Mouse (Mus musculus) embryonic facial prominence, embryonic 12.5 days (tissue): ENCODE measurements around the gene Caskin1. TPM values are rescaled to one million over a fixed set of nuclear protein-coding genes. Genes with fewer than 3 reads are reported as not detected.

ENCODE experiments used
- ATAC-seq: fragments of 200-750 bp; cut with Nextera tagmentation; 2 replicates; pipeline ENCODE4 v1.8.0; 2017; ENCODE audit not compliant: insufficient number of reproducible peaks, insufficient read depth, low FRiP score, low TSS enrichment
- H3K27ac ChIP-seq: fragments of 300-500 bp; sonication (generic); 2 replicates; pipeline ENCODE4 v1.5.1; 2016; ENCODE audit warnings: mild to moderate bottlenecking
- H3K27me3 ChIP-seq: fragments of 300-500 bp; sonication (generic); 2 replicates; pipeline ENCODE4 v1.6.1; 2016; ENCODE audit warnings: mild to moderate bottlenecking, moderate library complexity
- H3K36me3 ChIP-seq: fragments of 300-500 bp; sonication (generic); 2 replicates; pipeline ENCODE4 v1.6.1; 2016; ENCODE audit warnings: mild to moderate bottlenecking
- H3K4me1 ChIP-seq: fragments of 300-500 bp; sonication (generic); 2 replicates; pipeline ENCODE4 v1.6.1; 2016
- H3K4me2 ChIP-seq: fragments of 300-500 bp; sonication (generic); replicated peaks from 2 replicates; pipeline ENCODE4 v1.6.1; 2016; ENCODE audit warnings: mild to moderate bottlenecking, moderate library complexity
- H3K4me3 ChIP-seq: fragments of 300-500 bp; sonication (generic); 2 replicates; pipeline ENCODE4 v1.5.1; 2016; ENCODE audit warnings: mild to moderate bottlenecking
- H3K9ac ChIP-seq: fragments of 300-500 bp; sonication (generic); 2 replicates; pipeline ENCODE4 v1.6.1; 2016; ENCODE audit warnings: mild to moderate bottlenecking, moderate library complexity
- H3K9me3 ChIP-seq: fragments of 300-500 bp; sonication (generic); 2 replicates; pipeline ENCODE4 v1.6.1; 2016; ENCODE audit warnings: mild to moderate bottlenecking, moderate library complexity
- WGBS: fragments of 180-500 bp; shearing (Covaris S2); methylation state at CpG from one replicate; pipeline ENCODE4 v1.1.7; 2016; 5-methylcytosine and 5-hydroxymethylcytosine counted together
- polyA plus RNA-seq: library from polyadenylated mRNA; unstranded; fragments of >200 nt; fragmentation: Nextera tagmentation; extraction: Ambion mirVana; gene quantifications from 2 replicates; pipeline ENCODE4 v1.2.1, GENCODE M21; 2016

Caskin1 gene
- polyA plus RNA-seq, 1 experiment from 2014 or later, result 7.5 TPM

DNA sequence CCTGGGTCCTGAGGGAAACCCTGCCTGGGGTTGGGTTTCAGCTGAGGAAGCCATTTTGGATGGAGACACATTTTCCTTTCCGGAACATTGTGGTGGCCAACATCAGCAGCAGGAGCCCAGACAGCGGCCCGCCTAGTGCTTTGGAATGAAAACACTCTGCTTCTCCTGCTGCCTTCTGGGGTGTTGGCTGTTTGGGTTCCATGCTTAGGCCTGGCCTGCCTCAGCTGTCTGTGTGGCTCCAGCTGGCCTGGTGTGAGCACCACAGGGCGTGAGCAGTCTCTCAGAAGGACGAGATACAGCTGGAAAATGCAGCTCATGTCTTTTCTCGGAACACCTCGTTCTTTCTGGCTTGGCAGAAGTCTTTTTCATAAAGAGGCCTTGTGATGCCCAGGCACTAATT lies 68.7 kb downstream of the Caskin1 start:
- no peak overlapping the region for H3K27ac ChIP-seq
- 85% methylated on average over 7 of the region's 7 CpGs for WGBS
- H3K27me3 ChIP-seq, result no peaks in the 10 kb centered on the region
- H3K9me3 ChIP-seq, result no peaks in the 10 kb centered on the region
- H3K4me3 ChIP-seq, result no peak overlapping the region
- no peak for ATAC-seq
- H3K4me2 ChIP-seq, result no peak overlapping the region
- H3K9ac ChIP-seq, result no peak overlapping the region
- H3K4me1 ChIP-seq, result peaks cover 19% of the 10 kb centered on the region
- peaks cover 5% of the 10 kb centered on the region; the same call in 1 of the 2 replicates for H3K36me3 ChIP-seq

Other genes with a start within 250 kb of the Caskin1 start
- 78.2 and 85.3 TPM in 2 replicates for gene Ccnf, start 237.1 kb upstream of the Caskin1 start, polyA plus RNA-seq
- gene Abca17, start 137.5 kb upstream of the Caskin1 start, polyA plus RNA-seq, result 0.23 TPM in 1 of 2 replicates, not detected in the other
- gene Abca3, start 136.7 kb upstream of the Caskin1 start, polyA plus RNA-seq, result 7.8 and 9.6 TPM in 2 replicates
- gene Rnps1, start 74.0 kb upstream of the Caskin1 start, polyA plus RNA-seq, result 336 and 351 TPM in 2 replicates
- gene Eci1, start 62.0 kb upstream of the Caskin1 start, polyA plus RNA-seq, result 77.3 and 82.3 TPM in 2 replicates
- 3.2 and 3.6 TPM in 2 replicates for gene Dnase1l2, start 45.5 kb upstream of the Caskin1 start, polyA plus RNA-seq
- gene E4f1, start 18.3 kb upstream of the Caskin1 start, polyA plus RNA-seq, result 38.4 and 43.2 TPM in 2 replicates
- 52.3 and 54.9 TPM in 2 replicates for gene Pgp, start 18.2 kb upstream of the Caskin1 start, polyA plus RNA-seq
- gene Bricd5, start 14.7 kb upstream of the Caskin1 start, polyA plus RNA-seq, result 1.7 TPM in 1 of 2 replicates, not detected in the other
- gene Mlst8, start 9.5 kb upstream of the Caskin1 start, polyA plus RNA-seq, result 32.8 and 35.0 TPM in 2 replicates
- gene Traf7, start 39.3 kb downstream of the Caskin1 start, polyA plus RNA-seq, result 98.5 and 103 TPM in 2 replicates
- gene Rab26, start 45.6 kb downstream of the Caskin1 start, polyA plus RNA-seq, result 3.6 and 3.7 TPM in 2 replicates
- 26.8 and 29.8 TPM in 2 replicates for gene Pkd1, start 61.2 kb downstream of the Caskin1 start, polyA plus RNA-seq
- gene Tsc2, start 144.0 kb downstream of the Caskin1 start, polyA plus RNA-seq, result 72.8 and 82.0 TPM in 2 replicates
- gene Nthl1, start 144.1 kb downstream of the Caskin1 start, polyA plus RNA-seq, result 26.2 and 26.9 TPM in 2 replicates
- 59.6 and 60.6 TPM in 2 replicates for gene Slc9a3r2, start 161.7 kb downstream of the Caskin1 start, polyA plus RNA-seq
- 0.35 and 0.76 TPM in 2 replicates for gene Npw, start 169.9 kb downstream of the Caskin1 start, polyA plus RNA-seq
- 23.5 and 25.4 TPM in 2 replicates for gene Zfp598, start 181.1 kb downstream of the Caskin1 start, polyA plus RNA-seq
- gene Syngr3, start 201.4 kb downstream of the Caskin1 start, polyA plus RNA-seq, result 8.4 and 10.5 TPM in 2 replicates
- gene Gfer, start 207.6 kb downstream of the Caskin1 start, polyA plus RNA-seq, result 47.9 and 48.0 TPM in 2 replicates
- gene Noxo1, start 207.6 kb downstream of the Caskin1 start, polyA plus RNA-seq, result 3.0 and 5.5 TPM in 2 replicates
- gene Tbl3, start 219.1 kb downstream of the Caskin1 start, polyA plus RNA-seq, result 93.9 and 94.2 TPM in 2 replicates
- 0.22 TPM in 1 of 2 replicates, not detected in the other for gene Rnf151, start 229.5 kb downstream of the Caskin1 start, polyA plus RNA-seq
- gene Rps2, start 229.5 kb downstream of the Caskin1 start, polyA plus RNA-seq, result 1,116 and 1,117 TPM in 2 replicates
- 209 and 223 TPM in 2 replicates for gene Ndufb10, start 235.9 kb downstream of the Caskin1 start, polyA plus RNA-seq
- not detected in 2 replicates for gene Rpl3l, start 239.2 kb downstream of the Caskin1 start, polyA plus RNA-seq
- gene Msrb1, start 248.0 kb downstream of the Caskin1 start, polyA plus RNA-seq, result 23.6 and 25.6 TPM in 2 replicates